In the genomic region with DNA sequence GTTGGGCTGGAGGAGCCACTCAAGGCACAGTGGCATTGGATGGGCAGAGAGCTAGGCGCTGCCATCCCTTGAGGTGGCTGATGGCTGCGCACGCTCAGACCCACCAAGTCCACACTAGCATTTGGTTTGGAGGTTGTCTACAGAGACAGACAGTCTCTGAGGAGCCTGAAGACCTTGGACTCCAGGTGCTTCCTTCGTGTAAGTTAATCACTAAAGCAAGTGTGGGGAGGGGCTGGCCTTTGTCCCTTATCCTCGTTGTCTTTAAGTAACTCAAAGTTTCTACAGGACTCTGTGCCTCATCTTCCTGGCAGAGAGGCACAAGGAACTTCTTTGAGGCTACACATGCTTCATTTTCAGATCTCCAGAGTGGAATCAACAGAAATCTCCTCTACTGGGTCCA, we compare ENCODE assay signal across 24 mouse cellular contexts. TPM values are rescaled to one million over a fixed set of nuclear protein-coding genes. Genes with fewer than 3 reads are reported as not detected.
DNase-seq lines count a peak whose midpoint lies in the region; ATAC-seq and TF ChIP-seq lines count a peak whose summit lies in the region.
"Had no signal": no experiment of that assay in that cellular context is flagged by ENCODE, and none has a peak within 500 bp of the region (broad histone marks: within the 10 kb centered on the region; RNA-seq: fewer than 3 reads in every experiment).

No protein-coding gene starts in this region.

- no peak for ATAC-seq in forebrain, embryonic 12.5 days (ENCODE audit: low FRiP score)
- ATAC-seq in intestine, embryonic 15.5 days = peak; percentile 70
- ATAC-seq in intestine, postnatal 0 days = no peak
- no peak for ATAC-seq in midbrain, embryonic 14.5 days (ENCODE audit: low FRiP score, low TSS enrichment)
- ATAC-seq: activated CD4-positive, CD25-positive, alpha-beta regulatory T cell, adult 4 months; CD4-positive, CD25-positive, alpha-beta regulatory T cell, adult 4 months; forebrain, embryonic 13.5 days; forebrain, embryonic 15.5 days; forebrain, postnatal 0 days; Patski had no signal

- TF ChIP-seq CTCF in intestine, postnatal 0 days (IDR thresholded peaks at IDR 0.05; ENCODE audit: low read depth) = no peak

- DNase-seq in forebrain, embryonic 10.5 days (ENCODE audit: extremely low spot score, low spot score) = peak; percentile 4
- no peak for DNase-seq in midbrain, embryonic 14.5 days
- DNase-seq: adrenal gland, adult 8-10 months; adrenal gland, postnatal 14 days; adrenal gland, postnatal 36 days; B cell, adult 2 months; cerebellum, adult 11-12 months; cerebellum, adult 2 months; cerebellum, adult 9-10 months; cerebellum, postnatal 10 days; cerebellum, postnatal 25 days; forebrain, postnatal 0 days had no signal

- H3K36me3 ChIP-seq in forebrain, embryonic 10.5 days (replicated peaks) = no peaks in the 10 kb centered on the region
- H3K36me3 ChIP-seq in forebrain, embryonic 12.5 days (replicated peaks) = no peaks in the 10 kb centered on the region
- no peaks in the 10 kb centered on the region for H3K36me3 ChIP-seq in intestine, embryonic 15.5 days
- no peaks in the 10 kb centered on the region for H3K36me3 ChIP-seq in intestine, postnatal 0 days (ENCODE audit: control insufficient read depth, insufficient read depth)
- H3K36me3 ChIP-seq in midbrain, embryonic 14.5 days (ENCODE audit: control insufficient read depth, insufficient read depth, low read length) = no peaks in the 10 kb centered on the region
- H3K36me3 ChIP-seq: embryonic facial prominence, embryonic 10.5 days; embryonic facial prominence, embryonic 12.5 days; forebrain, embryonic 15.5 days; G1E had no signal

- no peak overlapping the region for H3K4me2 ChIP-seq in forebrain, embryonic 12.5 days
- H3K4me2 ChIP-seq in intestine, embryonic 15.5 days (replicated peaks) = no peak overlapping the region
- H3K4me2 ChIP-seq in intestine, postnatal 0 days (replicated peaks; ENCODE audit: low read depth) = no peak overlapping the region
- H3K4me2 ChIP-seq in midbrain, embryonic 14.5 days (ENCODE audit: low read length) = no peak overlapping the region
- H3K4me2 ChIP-seq: embryonic facial prominence, embryonic 12.5 days; forebrain, embryonic 13.5 days; forebrain, embryonic 15.5 days had no signal

- no peak overlapping the region for H3K9ac ChIP-seq in forebrain, embryonic 12.5 days
- no peak overlapping the region for H3K9ac ChIP-seq in intestine, embryonic 15.5 days
- no peak overlapping the region for H3K9ac ChIP-seq in intestine, postnatal 0 days (ENCODE audit: low read depth, low read length)
- no peak overlapping the region for H3K9ac ChIP-seq in midbrain, embryonic 14.5 days (replicated peaks; ENCODE audit: low read length)
- H3K9ac ChIP-seq: embryonic facial prominence, embryonic 12.5 days; forebrain, embryonic 13.5 days; forebrain, embryonic 15.5 days; forebrain, postnatal 0 days had no signal

- H3K4me1 ChIP-seq in forebrain, embryonic 10.5 days = no peaks in the 10 kb centered on the region
- H3K4me1 ChIP-seq in forebrain, embryonic 12.5 days = no peaks in the 10 kb centered on the region
- no peaks in the 10 kb centered on the region for H3K4me1 ChIP-seq in intestine, embryonic 15.5 days (replicated peaks)
- no peaks in the 10 kb centered on the region for H3K4me1 ChIP-seq in intestine, postnatal 0 days (replicated peaks; ENCODE audit: control insufficient read depth, insufficient read depth, low read length)
- H3K4me1 ChIP-seq in midbrain, embryonic 14.5 days (ENCODE audit: control insufficient read depth, insufficient read depth, low read length) = no peaks in the 10 kb centered on the region
- H3K4me1 ChIP-seq: embryonic facial prominence, embryonic 12.5 days; forebrain, embryonic 13.5 days; forebrain, embryonic 15.5 days had no signal

- H3K4me3 ChIP-seq in forebrain, embryonic 10.5 days = no peak overlapping the region
- H3K4me3 ChIP-seq in forebrain, embryonic 12.5 days (replicated peaks) = no peak overlapping the region
- H3K4me3 ChIP-seq in intestine, embryonic 15.5 days (replicated peaks) = no peak overlapping the region
- H3K4me3 ChIP-seq in intestine, postnatal 0 days (ENCODE audit: low read depth, low read length) = no peak overlapping the region
- no peak overlapping the region for H3K4me3 ChIP-seq in midbrain, embryonic 14.5 days (replicated peaks; ENCODE audit: low read depth, low read length)
- H3K4me3 ChIP-seq: embryonic facial prominence, embryonic 10.5 days; embryonic facial prominence, embryonic 12.5 days; forebrain, embryonic 13.5 days; forebrain, embryonic 15.5 days had no signal

- 87% methylated on average over 5 of the region's 5 CpGs for WGBS in forebrain, embryonic 10.5 days
- WGBS in forebrain, embryonic 12.5 days = 87% methylated on average over 5 of the region's 5 CpGs
- WGBS in intestine, embryonic 15.5 days = 76% methylated on average over 5 of the region's 5 CpGs
- WGBS in intestine, postnatal 0 days = 68% methylated on average over 5 of the region's 5 CpGs
- WGBS in midbrain, embryonic 14.5 days = 84% methylated on average over 5 of the region's 5 CpGs

- H3K27me3 ChIP-seq in forebrain, embryonic 10.5 days (ENCODE audit: poor library complexity, severe bottlenecking) = no peaks in the 10 kb centered on the region
- H3K27me3 ChIP-seq in forebrain, embryonic 12.5 days = no peaks in the 10 kb centered on the region
- H3K27me3 ChIP-seq in intestine, embryonic 15.5 days (replicated peaks) = no peaks in the 10 kb centered on the region
- H3K27me3 ChIP-seq in intestine, postnatal 0 days (replicated peaks; ENCODE audit: control insufficient read depth, insufficient read depth, low read length) = no peaks in the 10 kb centered on the region
- H3K27me3 ChIP-seq in midbrain, embryonic 14.5 days (ENCODE audit: control insufficient read depth, insufficient read depth, low read length) = no peaks in the 10 kb centered on the region
- H3K27me3 ChIP-seq: CH12.LX; embryonic facial prominence, embryonic 12.5 days; forebrain, embryonic 13.5 days; forebrain, embryonic 15.5 days; Patski had no signal

- H3K27ac ChIP-seq in forebrain, embryonic 10.5 days = no peak overlapping the region
- H3K27ac ChIP-seq in forebrain, embryonic 12.5 days = no peak overlapping the region
- H3K27ac ChIP-seq in intestine, embryonic 15.5 days = no peak overlapping the region
- H3K27ac ChIP-seq in intestine, postnatal 0 days (ENCODE audit: low read depth, low read length) = no peak overlapping the region
- H3K27ac ChIP-seq in midbrain, embryonic 14.5 days (replicated peaks; ENCODE audit: low read depth, low read length) = no peak overlapping the region
- H3K27ac ChIP-seq: embryonic facial prominence, embryonic 10.5 days; embryonic facial prominence, embryonic 12.5 days; forebrain, embryonic 13.5 days; forebrain, embryonic 15.5 days had no signal

- H3K9me3 ChIP-seq in forebrain, embryonic 10.5 days = no peaks in the 10 kb centered on the region
- H3K9me3 ChIP-seq in forebrain, embryonic 12.5 days = no peaks in the 10 kb centered on the region
- no peaks in the 10 kb centered on the region for H3K9me3 ChIP-seq in intestine, embryonic 15.5 days
- H3K9me3 ChIP-seq in intestine, postnatal 0 days (ENCODE audit: control insufficient read depth) = no peaks in the 10 kb centered on the region
- no peaks in the 10 kb centered on the region for H3K9me3 ChIP-seq in midbrain, embryonic 14.5 days (ENCODE audit: control insufficient read depth, low read length)
- H3K9me3 ChIP-seq: embryonic facial prominence, embryonic 10.5 days; embryonic facial prominence, embryonic 12.5 days; forebrain, embryonic 13.5 days; forebrain, embryonic 15.5 days; G1E had no signal

RNA-seq across cellular contexts. Expression of gene Pigk, which starts 15.9 kb away (rescaled TPM):
- polyA plus RNA-seq in forebrain, embryonic 10.5 days (2016; fragmentation: Nextera tagmentation; extraction: Ambion mirVana) = 31.9 and 38.4 TPM in 2 replicates
- polyA plus RNA-seq in forebrain, embryonic 12.5 days (2016; fragmentation: Nextera tagmentation; extraction: Ambion mirVana) = 32.5 and 34.1 TPM in 2 replicates
- 36.6 and 42.6 TPM in 2 replicates for polyA plus RNA-seq in intestine, embryonic 15.5 days (2015; fragmentation: Nextera tagmentation; extraction: Ambion mirVana)
- polyA plus RNA-seq in intestine, postnatal 0 days (2015; fragmentation: Nextera tagmentation; extraction: Ambion mirVana) = 33.7 and 35.5 TPM in 2 replicates
- 50.6 and 70.9 TPM in 2 replicates for polyA plus RNA-seq in midbrain, embryonic 14.5 days (2014; fragmentation: Nextera tagmentation; extraction: Ambion mirVana)

RNA-seq across cellular contexts. Expression of gene Ak5, which starts 29.9 kb away (rescaled TPM):
- polyA plus RNA-seq in forebrain, embryonic 10.5 days (2016; fragmentation: Nextera tagmentation; extraction: Ambion mirVana) = 0.41 and 0.44 TPM in 2 replicates
- polyA plus RNA-seq in forebrain, embryonic 12.5 days (2016; fragmentation: Nextera tagmentation; extraction: Ambion mirVana) = 0.94 and 1.2 TPM in 2 replicates
- 1.7 and 2.4 TPM in 2 replicates for polyA plus RNA-seq in intestine, embryonic 15.5 days (2015; fragmentation: Nextera tagmentation; extraction: Ambion mirVana)
- 0.18 and 0.33 TPM in 2 replicates for polyA plus RNA-seq in intestine, postnatal 0 days (2015; fragmentation: Nextera tagmentation; extraction: Ambion mirVana)
- polyA plus RNA-seq in midbrain, embryonic 14.5 days (2014; fragmentation: Nextera tagmentation; extraction: Ambion mirVana) = 7.8 and 9.2 TPM in 2 replicates
- polyA plus RNA-seq: activated CD4-positive, CD25-positive, alpha-beta regulatory T cell, adult 4 months; G1E had no signal
